Mouse (Mus musculus) intestine, embryonic 16.5 days (tissue): Measurements from ENCODE around the gene Myo7a. TPM values are rescaled to one million over a fixed set of nuclear protein-coding genes. Genes with fewer than 3 reads are reported as not detected.

Experiments used
- ATAC-seq: fragments of 200-750 bp; cut with Nextera tagmentation; 2 replicates; pipeline ENCODE4 v1.8.0; 2017; ENCODE audit warnings: moderate TSS enrichment, moderate library complexity
- H3K27ac ChIP-seq: fragments of 300-500 bp; sonication (generic); 2 replicates; pipeline ENCODE4 v1.5.1; 2014; ENCODE audit warnings: mild to moderate bottlenecking, low read length
- H3K27me3 ChIP-seq: fragments of 300-500 bp; sonication (generic); replicated peaks from 2 replicates; pipeline ENCODE4 v1.6.1; 2014; ENCODE audit warnings: low read length, control low read depth, mixed read lengths; ENCODE audit not compliant: control insufficient read depth, insufficient read depth
- H3K36me3 ChIP-seq: fragments of 300-500 bp; sonication (generic); 2 replicates; pipeline ENCODE4 v1.6.1; 2014; ENCODE audit warnings: low read length, control low read depth; ENCODE audit not compliant: control insufficient read depth, insufficient read depth
- H3K4me1 ChIP-seq: fragments of 300-500 bp; sonication (generic); 2 replicates; pipeline ENCODE4 v1.6.1; 2014; ENCODE audit warnings: low read length, control low read depth, mixed read lengths; ENCODE audit not compliant: control insufficient read depth, insufficient read depth
- H3K4me2 ChIP-seq: fragments of 300-500 bp; sonication (generic); 2 replicates; pipeline ENCODE4 v1.6.1; 2014; ENCODE audit warnings: low read depth, low read length, control low read depth
- H3K4me3 ChIP-seq: fragments of 300-500 bp; sonication (generic); 2 replicates; pipeline ENCODE4 v1.5.1; 2014; ENCODE audit warnings: mild to moderate bottlenecking, low read length
- H3K9ac ChIP-seq: fragments of 300-500 bp; sonication (generic); 2 replicates; pipeline ENCODE4 v1.6.1; 2014; ENCODE audit warnings: low read depth, low read length
- H3K9me3 ChIP-seq: fragments of 300-500 bp; sonication (generic); 2 replicates; pipeline ENCODE4 v1.6.1; 2016; ENCODE audit warnings: low read length, control low read depth; ENCODE audit not compliant: control insufficient read depth
- WGBS: fragments of 180-500 bp; shearing (Covaris S2); extraction: QIAGEN DNeasy Blood & Tissue Kit; methylation state at CpG from one replicate; pipeline ENCODE4 v1.1.7; 2014; 5-methylcytosine and 5-hydroxymethylcytosine counted together
- polyA plus RNA-seq: library from polyadenylated mRNA; unstranded; fragments of >200 nt; fragmentation: Nextera tagmentation; extraction: Ambion mirVana; gene quantifications from 2 replicates; pipeline ENCODE4 v1.2.1, GENCODE M21; 2015

Myo7a gene
- polyA plus RNA-seq, 1 experiment from 2014 or later = 24.0 TPM

- no peaks in the 10 kb centered on the region for H3K9me3 ChIP-seq
- WGBS = 62% methylated on average over 3 of the region's 3 CpGs
- H3K27me3 ChIP-seq = no peaks in the 10 kb centered on the region
- H3K4me2 ChIP-seq = no peak overlapping the region
- peaks cover 57% of the 10 kb centered on the region for H3K4me1 ChIP-seq
- H3K9ac ChIP-seq = no peak overlapping the region
- no peaks in the 10 kb centered on the region for H3K36me3 ChIP-seq
- no peak overlapping the region for H3K4me3 ChIP-seq
- no peak for ATAC-seq
- no peak overlapping the region for H3K27ac ChIP-seq
Observed at GRCm38 (mm10) chr7:98156280-98156665, 36.9 kb upstream of the Myo7a start.

- no peaks in the 10 kb centered on the region for H3K27me3 ChIP-seq
- H3K4me1 ChIP-seq = peaks cover 54% of the 10 kb centered on the region
- no peak for ATAC-seq
- no peaks in the 10 kb centered on the region for H3K9me3 ChIP-seq
- no peaks in the 10 kb centered on the region for H3K36me3 ChIP-seq
- H3K27ac ChIP-seq = 0 out of 2 replicates have a peak overlapping the region, but pooled peaks have one; percentile 19
- no peak overlapping the region for H3K4me2 ChIP-seq
- H3K4me3 ChIP-seq = no peak overlapping the region
- WGBS = 29% methylated on average over 7 of the region's 8 CpGs
- no peak overlapping the region for H3K9ac ChIP-seq
Observed at GRCm38 (mm10) chr7:98155546-98156279, 36.4 kb upstream of the Myo7a start.

DNA sequence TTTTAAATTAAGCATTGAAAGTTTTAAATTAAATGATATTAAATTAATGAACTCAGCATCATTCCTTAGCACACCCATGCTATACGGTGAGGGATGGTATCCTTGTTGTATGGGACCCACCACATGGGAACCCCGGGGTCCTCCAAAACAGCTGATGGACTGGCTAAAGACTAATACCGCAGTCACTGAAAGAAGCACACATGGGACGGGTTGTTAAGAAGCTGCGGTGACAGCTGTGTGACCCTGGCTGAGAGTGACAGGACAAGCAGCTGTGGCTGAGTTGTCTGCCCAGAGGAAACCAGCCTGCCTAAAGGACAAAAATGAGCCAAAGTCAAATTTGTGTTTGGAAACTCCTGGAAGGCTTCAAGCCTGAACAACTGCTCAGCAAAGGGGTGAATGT, 34.6 kb upstream of the Myo7a start:
- WGBS = 78% methylated on average over 5 of the region's 5 CpGs
- Histone ChIP-seq H3K9ac (no peak overlapping the region), H3K4me2 (no peak overlapping the region), H3K27me3 (no peaks in the 10 kb centered on the region), H3K4me1 (peaks cover 36% of the 10 kb centered on the region), H3K4me3 (no peak overlapping the region), H3K36me3 (no peaks in the 10 kb centered on the region), H3K9me3 (no peaks in the 10 kb centered on the region), H3K27ac (no peak overlapping the region)
- ATAC-seq = no peak

DNA sequence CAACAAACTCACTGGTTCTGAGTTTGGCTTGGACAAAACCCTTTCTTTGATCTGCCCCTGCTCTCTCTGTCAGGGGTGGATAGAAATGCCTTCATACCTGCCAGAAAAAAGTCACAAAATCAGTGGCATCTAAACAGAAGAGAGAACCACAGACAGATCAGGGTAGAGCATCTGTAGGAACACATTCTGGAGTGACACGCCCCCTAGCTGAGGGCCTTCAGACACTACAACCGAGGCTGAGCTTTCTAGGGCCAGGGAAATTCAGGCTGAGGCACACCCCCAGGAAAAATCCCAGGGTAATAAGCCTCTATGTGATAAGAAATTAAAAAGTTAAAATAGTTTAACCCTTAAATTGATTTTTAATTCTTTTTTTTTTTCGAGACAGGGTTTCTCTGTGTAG, 34.0 kb upstream of the Myo7a start:
- Histone ChIP-seq H3K4me2 (no peak overlapping the region), H3K36me3 (no peaks in the 10 kb centered on the region), H3K27ac (no peak overlapping the region), H3K27me3 (no peaks in the 10 kb centered on the region), H3K4me1 (peaks cover 31% of the 10 kb centered on the region), H3K9me3 (no peaks in the 10 kb centered on the region), H3K9ac (no peak overlapping the region), H3K4me3 (no peak overlapping the region)
- 53% methylated on average over 3 of the region's 3 CpGs for WGBS
- no peak for ATAC-seq

DNA sequence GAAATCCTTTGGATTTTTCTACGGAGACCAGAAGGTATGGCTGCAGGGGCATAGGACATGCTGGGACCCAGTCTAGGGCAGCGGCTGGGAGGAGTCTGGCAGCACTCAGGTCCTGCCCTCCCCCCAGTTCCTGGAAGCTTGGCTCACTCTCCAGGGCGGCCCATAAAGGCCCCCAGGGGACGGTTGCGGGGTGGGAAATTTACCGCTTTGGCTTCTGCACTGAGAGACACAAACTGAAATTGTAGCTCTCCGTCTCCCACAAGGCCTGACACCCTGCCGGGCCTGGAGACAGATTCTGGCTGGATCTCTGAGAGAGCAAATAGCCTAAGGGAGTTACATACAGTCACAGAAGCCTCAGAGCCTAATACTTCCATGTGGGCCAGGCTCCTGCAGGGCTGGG, 33.1 kb upstream of the Myo7a start:
- 51% methylated on average over 8 of the region's 8 CpGs for WGBS
- no peak overlapping the region; the same call in 1 of the 2 replicates for H3K9ac ChIP-seq
- no peak for ATAC-seq
- H3K4me3 ChIP-seq = no peak overlapping the region
- no peak overlapping the region for H3K4me2 ChIP-seq
- no peaks in the 10 kb centered on the region for H3K36me3 ChIP-seq
- no peak overlapping the region for H3K27ac ChIP-seq
- no peaks in the 10 kb centered on the region for H3K27me3 ChIP-seq
- H3K9me3 ChIP-seq = no peaks in the 10 kb centered on the region
- H3K4me1 ChIP-seq = peaks cover 22% of the 10 kb centered on the region

DNA sequence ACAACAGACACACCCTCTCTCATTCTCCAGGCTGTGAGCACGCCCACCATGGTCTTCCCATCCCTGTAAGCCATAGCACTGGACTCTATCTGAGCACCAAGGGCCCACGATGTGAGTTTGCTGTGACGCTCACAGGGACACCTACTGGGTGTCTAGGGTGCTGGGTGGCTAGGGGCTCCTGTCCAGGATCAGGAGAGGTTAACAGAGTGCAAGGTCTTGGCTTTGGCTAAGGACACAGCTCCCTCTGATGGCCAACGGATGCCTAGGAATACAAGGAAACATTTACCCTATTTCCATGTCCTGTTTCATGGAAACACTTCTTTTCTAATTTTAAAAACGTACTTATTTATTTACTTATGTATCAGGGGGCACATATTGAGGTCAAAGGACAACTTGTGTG, 31.2 kb upstream of the Myo7a start:
- H3K4me3 ChIP-seq = no peak overlapping the region
- no peak overlapping the region for H3K27ac ChIP-seq
- 0 out of 2 replicates have a peak, but pooled peaks have one; percentile 14 for ATAC-seq
- no peak overlapping the region for H3K4me2 ChIP-seq
- no peaks in the 10 kb centered on the region for H3K9me3 ChIP-seq
- 49% methylated on average over 5 of the region's 5 CpGs for WGBS
- no peaks in the 10 kb centered on the region for H3K27me3 ChIP-seq
- H3K4me1 ChIP-seq = peaks cover 10% of the 10 kb centered on the region; the same call in 1 of the 2 replicates
- no peaks in the 10 kb centered on the region for H3K36me3 ChIP-seq
- no peak overlapping the region for H3K9ac ChIP-seq

DNA sequence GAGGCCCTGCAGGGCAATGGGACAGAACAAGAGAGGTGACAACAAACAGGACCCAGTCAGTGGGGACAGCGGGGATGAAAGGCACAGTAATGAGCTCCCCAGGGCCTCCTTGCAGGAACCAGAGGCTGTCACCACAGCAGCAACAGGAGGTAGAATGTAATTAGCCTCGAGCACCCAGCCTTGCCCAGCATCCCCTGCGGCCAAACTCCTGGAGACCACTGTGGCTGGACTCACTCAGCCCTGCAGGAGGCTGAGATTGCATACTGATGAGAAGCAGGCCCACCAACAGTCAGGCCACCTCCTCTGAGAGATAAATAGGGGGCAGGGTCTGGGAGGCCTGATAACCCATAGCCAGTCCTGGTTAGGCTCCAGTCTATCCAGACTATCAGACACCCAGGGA, 30.5 kb upstream of the Myo7a start:
- ATAC-seq = no peak; the same call in 1 of the 2 replicates
- Histone ChIP-seq H3K27me3 (no peaks in the 10 kb centered on the region), H3K9me3 (no peaks in the 10 kb centered on the region), H3K27ac (no peak overlapping the region), H3K9ac (no peak overlapping the region), H3K4me1 (peaks cover 10% of the 10 kb centered on the region; the same call in 1 of the 2 replicates), H3K4me3 (no peak overlapping the region), H3K36me3 (no peaks in the 10 kb centered on the region), H3K4me2 (no peak overlapping the region)
- WGBS = 43% methylated on average over 3 of the region's 3 CpGs

GRCm38 (mm10) chr7:98148721-98149407, 29.5 kb upstream of the Myo7a start:
- H3K4me3 ChIP-seq = no peak overlapping the region
- no peak overlapping the region for H3K4me2 ChIP-seq
- no peaks in the 10 kb centered on the region for H3K9me3 ChIP-seq
- no peaks in the 10 kb centered on the region for H3K36me3 ChIP-seq
- no peak overlapping the region for H3K27ac ChIP-seq
- WGBS = 70% methylated on average over 10 of the region's 10 CpGs
- H3K9ac ChIP-seq = no peak overlapping the region
- H3K4me1 ChIP-seq = peaks cover 10% of the 10 kb centered on the region; the same call in 1 of the 2 replicates
- H3K27me3 ChIP-seq = no peaks in the 10 kb centered on the region
- no peak for ATAC-seq

GRCm38 (mm10) chr7:98147766-98148165, 28.4 kb upstream of the Myo7a start:
- no peak overlapping the region for H3K9ac ChIP-seq
- H3K4me3 ChIP-seq = no peak overlapping the region
- 81% methylated on average over 8 of the region's 8 CpGs for WGBS
- H3K27ac ChIP-seq = no peak overlapping the region
- H3K4me2 ChIP-seq = no peak overlapping the region
- no peak for ATAC-seq
- H3K4me1 ChIP-seq = peaks cover 8% of the 10 kb centered on the region; the same call in 1 of the 2 replicates
- no peaks in the 10 kb centered on the region for H3K27me3 ChIP-seq
- H3K9me3 ChIP-seq = no peaks in the 10 kb centered on the region
- H3K36me3 ChIP-seq = no peaks in the 10 kb centered on the region
